Mouse (Mus musculus) erythroblast, embryonic 14.5 days (primary cell): ENCODE data around the gene Crnkl1.

Experiments
- GATA1 ChIP-seq: IDR thresholded peaks from 2 replicates; pipeline ENCODE4 v1.6.1; 2012; ENCODE audit warnings: low read length, inconsistent platforms, mixed read lengths
- TAL1 ChIP-seq: IDR thresholded peaks from 3 replicates; pipeline ENCODE4 v1.6.1; 2012; ENCODE audit warnings: low read length, inconsistent platforms, mixed read lengths

GRCm38 (mm10) chr2:145944286-145944685 lies 9.5 kb upstream of the Crnkl1 start:
- no peak for TF ChIP-seq GATA1
- TF ChIP-seq TAL1, result no peak
